Mouse (Mus musculus) E14TG2a.4 (cell line): ENCODE data around the gene Stra6.

ENCODE experiments used
- H3K27me3 ChIP-seq: 2 replicates; pipeline ENCODE4 v1.6.1; 2014; ENCODE audit warnings: low read length, control low read depth; ENCODE audit not compliant: insufficient read depth
- H3K36me3 ChIP-seq: 2 replicates; pipeline ENCODE4 v1.6.1; 2014; ENCODE audit warnings: low read length, control low read depth; ENCODE audit not compliant: insufficient read depth
- H3K4me1 ChIP-seq: replicated peaks from 2 replicates; pipeline ENCODE4 v1.6.1; 2014; ENCODE audit warnings: low read depth, low read length, control low read depth
- H3K4me3 ChIP-seq: replicated peaks from 2 replicates; pipeline ENCODE4 v1.5.1; 2014; ENCODE audit warnings: mild to moderate bottlenecking, low read length
- H3K9me3 ChIP-seq: 2 replicates; pipeline ENCODE4 v1.6.1; 2014; ENCODE audit warnings: low read length, control low read depth
- CTCF ChIP-seq: conservative IDR thresholded peaks from 2 replicates; pipeline ENCODE4 v1.5.1; 2014; ENCODE audit warnings: low read length
- NANOG ChIP-seq: IDR thresholded peaks from 2 replicates; pipeline ENCODE4 v1.6.1; 2014; ENCODE audit warnings: borderline replicate concordance, low read length, mixed read lengths
- POU5F1 ChIP-seq: IDR thresholded peaks from 2 replicates; pipeline ENCODE4 v1.6.1; 2014; ENCODE audit warnings: low read length, borderline replicate concordance

Stra6 gene

DNA sequence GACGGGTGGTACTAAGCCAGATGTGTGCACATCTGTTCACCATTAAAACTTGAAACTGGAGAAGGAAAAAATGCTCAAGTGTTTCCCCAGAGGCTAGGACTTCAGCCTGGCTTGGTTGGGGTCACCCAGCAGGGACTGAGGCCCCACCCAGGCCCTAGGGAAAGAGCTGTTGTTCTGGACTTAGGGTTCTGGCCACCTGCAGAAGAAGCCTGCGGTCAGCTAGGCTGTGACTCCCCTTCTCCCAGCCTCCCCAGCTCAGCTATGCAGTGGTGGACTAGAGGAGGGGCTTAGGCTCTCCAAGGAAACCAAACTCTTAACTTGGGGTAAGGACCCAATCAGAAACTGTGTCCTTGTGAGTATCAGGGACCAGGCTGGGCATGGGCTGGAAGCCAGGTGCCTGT lies 72.3 kb downstream of the Stra6 start:
- peaks cover 63% of the 10 kb centered on the region for H3K4me1 ChIP-seq
- TF ChIP-seq POU5F1, result no peak
- no peak for TF ChIP-seq NANOG
- TF ChIP-seq CTCF, result no peak
- H3K27me3 ChIP-seq, result peaks cover 89% of the 10 kb centered on the region
- H3K36me3 ChIP-seq, result no peaks in the 10 kb centered on the region
- H3K9me3 ChIP-seq, result no peaks in the 10 kb centered on the region
- no peak overlapping the region for H3K4me3 ChIP-seq

DNA sequence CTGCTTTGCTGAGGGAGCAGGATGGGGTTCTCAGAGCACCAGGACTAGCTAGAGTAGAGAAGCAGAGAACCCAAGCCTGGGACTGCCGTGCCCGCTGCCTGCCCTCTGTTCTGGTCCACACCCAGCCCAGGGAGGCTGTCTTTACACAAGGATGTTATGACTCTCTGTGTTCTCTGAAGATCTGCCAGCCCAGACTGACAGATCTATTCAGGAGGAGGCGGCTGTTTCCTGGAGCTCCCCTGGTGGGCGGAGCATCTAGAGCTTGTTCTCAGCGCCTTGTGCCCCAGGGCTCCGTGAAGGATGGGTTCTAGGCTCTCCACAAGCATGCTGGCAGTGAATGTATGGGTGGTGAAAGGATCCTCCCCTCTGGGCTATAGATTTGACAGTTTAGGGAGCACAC lies 76.4 kb downstream of the Stra6 start:
- Histone ChIP-seq H3K27me3 (peaks cover 77% of the 10 kb centered on the region), H3K9me3 (no peaks in the 10 kb centered on the region), H3K4me1 (peaks cover 55% of the 10 kb centered on the region), H3K36me3 (no peaks in the 10 kb centered on the region), H3K4me3 (no peak overlapping the region)
- TF ChIP-seq POU5F1, result no peak
- TF ChIP-seq CTCF, result no peak
- TF ChIP-seq NANOG, result no peak

DNA sequence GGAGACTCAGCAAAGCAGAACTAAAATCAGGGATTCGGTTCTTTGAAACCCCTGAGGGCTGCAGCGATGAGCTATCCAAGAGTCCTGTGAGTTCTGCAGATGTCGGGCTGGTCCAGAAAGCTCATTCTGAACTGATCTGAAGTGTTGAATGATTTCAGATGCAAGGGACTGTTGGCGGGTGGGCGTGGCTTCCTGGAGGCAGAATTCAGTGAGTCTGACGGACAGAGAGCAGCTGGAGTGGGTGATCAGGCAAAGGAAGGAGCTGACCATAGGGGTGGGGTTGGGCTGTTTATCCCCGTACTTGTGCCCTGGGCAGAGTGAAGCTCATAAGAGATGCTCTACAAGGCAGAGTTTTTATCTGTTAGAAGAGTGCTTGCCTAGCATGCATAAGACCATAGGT lies 79.8 kb downstream of the Stra6 start:
- Histone ChIP-seq H3K4me1 (peaks cover 26% of the 10 kb centered on the region), H3K4me3 (no peak overlapping the region), H3K27me3 (peaks cover 70% of the 10 kb centered on the region), H3K9me3 (no peaks in the 10 kb centered on the region), H3K36me3 (no peaks in the 10 kb centered on the region)
- no peak for TF ChIP-seq NANOG

DNA sequence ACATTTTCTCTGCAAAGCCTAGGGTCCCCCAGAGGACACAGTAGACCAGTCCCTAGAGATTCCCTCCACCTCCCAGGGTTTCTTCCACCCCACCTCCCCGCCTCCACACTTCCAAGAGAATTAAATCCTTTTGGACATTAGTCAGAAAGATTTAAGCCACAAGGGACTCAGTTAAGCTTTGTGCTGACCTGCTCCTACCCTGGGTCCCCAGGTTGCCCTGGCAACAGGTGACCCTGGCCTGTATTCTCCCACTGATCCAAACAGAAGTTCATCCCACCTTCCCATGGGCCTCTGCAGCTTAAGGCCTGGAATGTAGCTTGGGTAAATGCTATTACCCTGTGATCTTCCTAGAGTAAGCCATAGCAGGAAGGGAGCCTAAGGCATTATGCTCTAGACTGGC lies 81.1 kb downstream of the Stra6 start:
- H3K4me1 ChIP-seq, result peaks cover 23% of the 10 kb centered on the region
- TF ChIP-seq CTCF, result no peak
- TF ChIP-seq POU5F1, result no peak
- TF ChIP-seq NANOG, result no peak

DNA sequence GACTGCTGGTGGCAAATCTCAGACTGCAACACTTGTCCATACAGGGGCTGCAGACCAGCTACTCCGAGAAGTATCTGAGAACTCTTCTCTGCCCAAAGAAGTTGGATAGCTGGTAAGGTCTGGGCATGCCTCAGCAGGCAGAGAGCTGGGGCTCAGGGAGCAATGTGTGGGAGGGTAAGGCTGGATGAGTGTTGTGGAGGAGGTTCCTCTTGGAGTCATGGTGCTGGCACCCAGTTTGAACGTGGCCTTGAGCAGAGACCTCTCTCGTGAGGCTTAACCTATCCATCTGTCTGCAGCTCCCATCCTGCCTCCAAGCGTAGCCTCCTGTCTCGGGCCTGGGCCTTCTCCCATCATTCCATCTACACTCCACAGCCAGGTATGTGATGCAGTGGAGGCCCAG lies 81.8 kb downstream of the Stra6 start:
- H3K4me1 ChIP-seq, result peaks cover 16% of the 10 kb centered on the region
- no peaks in the 10 kb centered on the region; the same call in 1 of the 2 replicates for H3K9me3 ChIP-seq
- H3K36me3 ChIP-seq, result no peaks in the 10 kb centered on the region
- TF ChIP-seq POU5F1 (no peak), CTCF (no peak), NANOG (no peak)
- H3K27me3 ChIP-seq, result peaks cover 70% of the 10 kb centered on the region
- no peak overlapping the region for H3K4me3 ChIP-seq

More for the DNA sequence above, 81.1 kb downstream of the Stra6 start:
- no peak overlapping the region for H3K4me3 ChIP-seq
- H3K9me3 ChIP-seq, result no peaks in the 10 kb centered on the region; the same call in 1 of the 2 replicates
- H3K36me3 ChIP-seq, result no peaks in the 10 kb centered on the region
- peaks cover 70% of the 10 kb centered on the region for H3K27me3 ChIP-seq

DNA sequence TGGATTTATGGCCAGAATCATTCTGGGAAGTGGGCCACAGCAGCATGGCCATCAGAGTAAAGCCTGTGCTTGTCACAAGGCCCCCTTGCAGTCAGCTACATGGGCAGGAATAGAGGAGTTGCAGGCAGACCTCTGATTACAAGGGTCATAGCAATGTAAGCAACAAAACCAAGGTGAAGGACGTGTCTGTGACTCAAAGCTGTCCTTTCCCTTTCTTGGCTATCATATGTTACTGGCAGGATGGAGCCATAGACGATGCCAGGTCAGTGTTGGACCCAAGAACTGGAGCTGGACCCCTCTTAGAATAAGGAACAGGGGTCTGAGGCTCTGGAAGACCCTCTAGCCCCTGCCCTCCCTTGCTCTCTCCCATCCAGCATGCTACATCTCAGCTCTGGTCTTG lies 85.2 kb downstream of the Stra6 start:
- TF ChIP-seq NANOG, result no peak
- TF ChIP-seq POU5F1, result no peak
- TF ChIP-seq CTCF, result no peak
- no peaks in the 10 kb centered on the region; the same call in 1 of the 2 replicates for H3K9me3 ChIP-seq
- peaks cover 79% of the 10 kb centered on the region for H3K27me3 ChIP-seq
- H3K36me3 ChIP-seq, result no peaks in the 10 kb centered on the region
- peaks cover 5% of the 10 kb centered on the region; the same call in 1 of the 2 replicates for H3K4me1 ChIP-seq
- no peak overlapping the region for H3K4me3 ChIP-seq

DNA sequence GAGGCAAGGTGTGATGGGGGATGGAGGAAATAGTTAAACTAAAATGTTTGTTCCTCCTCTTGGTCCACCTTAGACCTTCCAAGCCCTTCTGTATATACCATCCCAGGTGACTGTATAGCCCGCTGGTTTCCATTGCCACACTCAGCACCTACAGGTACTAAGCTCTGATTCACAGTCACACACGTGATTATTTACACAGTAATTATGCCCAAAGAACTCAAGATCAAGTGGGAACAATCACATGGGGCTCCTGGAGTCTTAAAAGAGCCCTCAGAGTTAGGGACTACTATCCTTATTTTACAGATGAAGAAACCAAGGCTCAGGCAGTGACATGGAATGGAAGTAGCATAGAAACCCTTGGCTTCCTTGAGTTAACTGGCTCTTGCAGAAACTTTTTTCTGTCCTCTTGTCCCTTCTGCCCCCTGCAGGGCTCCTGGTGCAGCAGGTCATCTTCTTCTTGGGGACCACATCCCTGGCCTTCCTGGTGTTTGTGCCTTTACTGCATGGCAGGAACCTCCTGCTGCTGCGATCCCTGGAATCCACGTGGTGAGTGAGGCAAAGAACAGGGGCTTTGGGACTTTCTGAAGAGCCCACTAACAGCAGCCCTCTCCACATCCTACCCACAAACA lies 87.3 kb downstream of the Stra6 start:
- no peaks in the 10 kb centered on the region for H3K36me3 ChIP-seq

DNA sequence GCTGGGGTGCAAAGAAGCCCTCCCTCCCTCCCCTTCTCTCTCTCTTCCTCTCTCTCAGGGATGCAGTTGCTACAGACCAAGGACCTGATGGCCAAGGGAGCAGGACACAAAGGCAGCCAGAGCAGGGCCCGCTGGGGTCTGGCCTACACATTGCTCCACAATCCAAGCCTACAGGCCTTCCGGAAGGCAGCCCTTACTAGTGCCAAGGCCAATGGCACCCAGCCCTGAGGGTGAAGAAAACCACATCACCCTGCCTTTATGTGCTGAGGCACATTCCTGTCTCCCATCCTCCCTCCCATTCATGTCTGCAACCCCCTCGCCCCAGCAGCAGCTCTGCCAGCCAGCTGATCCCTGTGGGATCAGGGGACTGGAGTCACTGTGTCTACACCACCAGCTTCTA lies 89.5 kb downstream of the Stra6 start:
- Histone ChIP-seq H3K36me3 (no peaks in the 10 kb centered on the region), H3K4me1 (peaks cover 17% of the 10 kb centered on the region), H3K27me3 (peaks cover 94% of the 10 kb centered on the region), H3K9me3 (no peaks in the 10 kb centered on the region; the same call in 1 of the 2 replicates), H3K4me3 (no peak overlapping the region)
- TF ChIP-seq NANOG (no peak), CTCF (no peak), POU5F1 (no peak)

More for the DNA sequence above, 87.3 kb downstream of the Stra6 start:
- Histone ChIP-seq H3K27me3 (peaks cover 84% of the 10 kb centered on the region), H3K4me3 (no peak overlapping the region), H3K4me1 (peaks cover 5% of the 10 kb centered on the region; the same call in 1 of the 2 replicates), H3K9me3 (no peaks in the 10 kb centered on the region; the same call in 1 of the 2 replicates)
- TF ChIP-seq NANOG (no peak), POU5F1 (no peak), CTCF (no peak)

DNA sequence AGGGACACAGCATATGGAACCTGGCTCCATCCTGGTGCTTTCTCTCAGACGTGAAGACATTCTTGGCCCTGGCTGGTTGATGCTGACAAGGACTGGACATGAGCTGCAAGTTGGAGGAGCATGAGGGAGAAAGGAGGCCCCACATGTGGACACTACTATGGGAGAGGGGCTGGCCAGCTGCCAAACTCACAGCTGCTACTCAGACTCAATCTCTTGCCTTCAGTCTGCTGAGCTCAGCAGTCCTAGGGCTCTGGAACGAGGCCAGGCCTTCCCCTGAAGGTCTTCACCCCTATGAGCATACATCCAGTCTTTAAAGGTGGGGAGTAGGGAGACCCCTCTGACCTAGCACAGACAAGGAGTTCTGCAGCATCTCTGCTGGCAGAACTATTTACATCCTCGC lies 91.8 kb downstream of the Stra6 start:
- H3K4me3 ChIP-seq, result no peak overlapping the region
- TF ChIP-seq NANOG (no peak), POU5F1 (no peak), CTCF (no peak)
- H3K27me3 ChIP-seq, result peaks cover 94% of the 10 kb centered on the region
- no peaks in the 10 kb centered on the region for H3K9me3 ChIP-seq
- H3K4me1 ChIP-seq, result peaks cover 23% of the 10 kb centered on the region
- H3K36me3 ChIP-seq, result no peaks in the 10 kb centered on the region
